Mouse (Mus musculus): ENCODE measurements around the gene Thop1. TPM values are rescaled to one million over a fixed set of nuclear protein-coding genes. Genes with fewer than 3 reads are reported as not detected.
"Not testable (repeated sequence)": the region's sequence is repeated elsewhere in the genome, so short reads cannot be mapped to it uniquely, and the experiment has no call there.

Gene Thop1
- polyA plus RNA-seq, 1 experiment from 2014 or later, result 55.8 TPM

DNA sequence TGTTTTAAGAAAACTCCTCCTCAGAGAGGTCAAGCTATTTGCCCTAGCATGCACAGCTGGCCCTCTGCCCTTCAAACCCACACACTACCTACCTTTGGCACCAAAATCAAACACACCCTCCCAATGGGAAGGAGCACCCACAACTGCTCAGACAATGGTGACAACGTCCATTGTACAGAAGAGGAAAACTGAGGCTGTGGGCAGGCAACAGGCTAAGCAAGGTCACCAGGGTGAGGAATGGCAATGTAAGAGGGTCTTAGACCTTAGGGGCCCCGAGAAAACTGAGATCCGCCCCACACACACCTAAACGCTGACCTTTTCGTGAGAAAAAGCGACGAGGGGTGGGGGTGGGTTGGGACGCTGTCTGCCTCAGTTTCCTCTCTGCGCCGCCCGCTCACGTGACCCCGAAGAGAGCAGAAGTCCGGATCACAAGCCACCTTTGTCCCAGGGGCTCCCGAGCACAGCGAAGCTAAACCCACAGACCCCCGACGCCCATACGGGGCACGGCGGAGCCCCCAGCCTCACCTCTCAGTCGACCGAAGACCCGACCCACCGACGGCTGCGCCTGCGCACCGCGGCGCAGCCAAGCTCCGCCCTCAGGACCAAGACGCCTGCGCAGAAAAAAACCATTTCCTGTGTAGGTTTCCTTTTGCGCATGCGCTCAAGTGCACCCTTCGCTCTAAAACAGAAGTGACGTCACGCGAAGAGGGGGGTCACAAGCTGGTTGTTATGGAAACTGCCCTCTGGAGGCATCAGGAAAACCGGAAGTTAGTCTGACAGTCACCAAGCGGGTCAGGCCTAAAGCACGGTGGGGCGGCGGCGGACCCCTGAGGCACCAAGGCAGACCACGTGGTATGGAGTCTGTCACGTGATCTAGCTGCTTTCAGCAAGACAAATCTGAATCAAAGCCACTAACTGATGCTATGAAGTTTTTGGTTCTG, 10.0 kb upstream of the Thop1 start, which contains the start of gene Sgta:
Gene Sgta, minus strand, starts transcription at position 579 of the 941 bp plus-strand sequence.
- under 1% methylated on average over 47 of the region's 48 CpGs for WGBS
- H3K36me3 ChIP-seq (ENCODE audit: poor library complexity, severe bottlenecking), result peaks cover 8% of the 10 kb centered on the region; the same call in 1 of the 2 replicates

DNA sequence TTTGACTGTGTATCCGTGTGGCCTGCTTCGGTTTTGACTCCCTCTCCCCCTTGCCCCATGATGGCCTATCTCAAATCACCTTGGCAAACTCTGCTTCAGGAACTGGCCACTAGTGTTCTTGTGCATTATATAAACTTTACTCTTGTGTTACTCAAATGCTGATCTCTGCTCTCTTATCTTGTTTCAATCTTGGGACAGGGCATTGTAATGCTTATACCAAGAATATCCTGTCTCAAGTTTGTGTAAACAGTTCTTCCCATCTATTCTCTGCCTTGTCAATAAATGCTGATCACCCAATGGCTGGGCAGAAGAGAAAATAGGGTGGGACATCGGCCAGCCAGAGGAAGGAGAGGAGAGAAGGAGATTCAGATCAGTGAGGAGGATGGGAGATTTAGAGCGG, 7.1 kb upstream of the Thop1 start:
- no peaks in the 10 kb centered on the region for H3K9me3 ChIP-seq (replicated peaks)
- no peak overlapping the region for H3K4me3 ChIP-seq
- H3K27me3 ChIP-seq, result no peaks in the 10 kb centered on the region
- H3K4me1 ChIP-seq, result peaks cover 20% of the 10 kb centered on the region
- no peak overlapping the region for H3K4me2 ChIP-seq
- no peak overlapping the region for H3K9ac ChIP-seq
- no peak for ATAC-seq
- no peaks in the 10 kb centered on the region for H3K36me3 ChIP-seq (ENCODE audit: poor library complexity, severe bottlenecking)
- WGBS, result 61% methylated on average over 4 of the region's 4 CpGs
- no peak overlapping the region for H3K27ac ChIP-seq

More for the DNA sequence above, 10.0 kb upstream of the Thop1 start, which contains the start of gene Sgta:
- Histone ChIP-seq H3K27ac (peak within 1 kb of the TSS; percentile 54), H3K4me3 (peak within 1 kb of the TSS; percentile 81), H3K4me1 (peaks cover 35% of the 10 kb centered on the region), H3K9me3 (replicated peaks) (no peaks in the 10 kb centered on the region), H3K4me2 (peak within 1 kb of the TSS; percentile 93), H3K27me3 (no peaks in the 10 kb centered on the region), H3K9ac (peak within 1 kb of the TSS; percentile 87)
- ATAC-seq, result peak; percentile 96

DNA sequence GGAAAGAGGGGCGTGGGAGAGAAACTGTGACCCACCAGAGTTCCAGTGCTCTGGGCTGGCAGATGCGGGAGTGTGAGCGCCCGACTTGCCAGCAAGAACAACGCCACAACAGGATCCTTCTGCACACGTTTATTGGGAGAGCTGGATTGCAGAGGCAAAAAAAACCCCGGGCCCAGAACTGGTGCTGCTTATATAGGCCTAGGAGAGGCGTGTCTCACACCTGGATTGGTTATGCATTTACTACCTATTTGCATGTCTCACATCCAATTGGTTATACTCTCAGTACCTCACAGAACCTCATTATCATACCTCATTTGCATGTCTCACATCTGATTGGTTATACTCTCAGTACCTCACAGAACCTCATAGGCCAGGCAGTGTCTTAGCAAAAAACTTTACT, 5.3 kb upstream of the Thop1 start:
- H3K9me3 ChIP-seq (replicated peaks); H3K27ac ChIP-seq; ATAC-seq; H3K4me1 ChIP-seq; H3K36me3 ChIP-seq (ENCODE audit: poor library complexity, severe bottlenecking); H3K4me2 ChIP-seq; H3K4me3 ChIP-seq; H3K27me3 ChIP-seq: not testable (repeated sequence)
- WGBS, result 90% methylated on average over 8 of the region's 8 CpGs
- 0 out of 2 replicates have a peak overlapping the region, but pooled peaks have one; percentile 26 for H3K9ac ChIP-seq

DNA sequence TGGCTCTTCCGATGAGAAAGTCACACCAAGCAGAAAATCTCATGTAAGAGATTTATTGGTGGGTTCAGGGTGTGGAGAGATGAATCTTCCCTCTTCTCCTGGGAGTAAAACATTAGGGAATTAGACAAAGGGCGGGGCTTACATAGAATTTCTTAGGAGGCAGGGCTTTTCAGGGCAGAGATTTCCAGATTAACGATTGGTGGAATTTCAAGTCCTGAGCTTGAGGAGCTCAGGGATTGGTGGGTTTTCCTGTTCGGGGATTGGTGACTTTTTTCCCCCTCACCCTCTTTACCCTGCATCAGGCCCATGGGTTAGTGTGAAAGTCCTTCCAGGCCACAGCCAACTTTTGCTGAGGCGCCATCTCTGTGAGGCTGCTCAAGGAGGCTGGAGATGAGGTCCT, 1.1 kb upstream of the Thop1 start:
- WGBS, result 75% methylated on average over 5 of the region's 5 CpGs
- no peak for ATAC-seq
- Histone ChIP-seq H3K4me2 (no peak overlapping the region), H3K4me1 (peaks cover 29% of the 10 kb centered on the region), H3K27ac (no peak overlapping the region), H3K27me3 (no peaks in the 10 kb centered on the region), H3K9ac (0 out of 2 replicates have a peak overlapping the region, but pooled peaks have one; percentile 9), H3K4me3 (no peak overlapping the region), H3K36me3 (ENCODE audit: poor library complexity, severe bottlenecking) (peaks cover 11% of the 10 kb centered on the region), H3K9me3 (replicated peaks) (no peaks in the 10 kb centered on the region)

DNA sequence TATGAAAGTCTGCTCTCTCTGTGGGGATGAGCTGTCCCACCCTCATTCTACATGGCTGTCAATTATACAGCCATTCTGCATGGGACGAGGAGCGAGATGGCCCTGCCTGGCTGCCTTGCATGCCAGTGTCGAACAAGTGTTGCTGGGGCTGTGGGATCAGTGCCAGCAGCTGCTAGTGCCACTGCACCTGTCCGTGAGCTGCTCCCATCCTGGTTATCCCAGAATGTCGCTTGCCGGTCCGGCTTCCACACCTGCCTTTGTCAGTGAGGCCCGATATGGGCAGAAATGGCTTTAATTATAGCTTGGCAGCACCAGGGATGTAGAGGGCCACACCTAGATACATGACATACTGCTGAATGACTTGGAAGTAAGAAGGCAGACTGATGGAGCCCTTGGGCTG, 2.5 kb downstream of the Thop1 start:
- Histone ChIP-seq H3K9ac (peak overlapping the region; percentile 1; the same call in 1 of the 2 replicates), H3K27me3 (no peaks in the 10 kb centered on the region), H3K4me2 (no peak overlapping the region), H3K36me3 (ENCODE audit: poor library complexity, severe bottlenecking) (peaks cover 47% of the 10 kb centered on the region), H3K27ac (no peak overlapping the region), H3K9me3 (replicated peaks) (no peaks in the 10 kb centered on the region), H3K4me3 (no peak overlapping the region), H3K4me1 (peaks cover 29% of the 10 kb centered on the region)
- WGBS, result 91% methylated on average over 8 of the region's 8 CpGs
- ATAC-seq, result no peak

DNA sequence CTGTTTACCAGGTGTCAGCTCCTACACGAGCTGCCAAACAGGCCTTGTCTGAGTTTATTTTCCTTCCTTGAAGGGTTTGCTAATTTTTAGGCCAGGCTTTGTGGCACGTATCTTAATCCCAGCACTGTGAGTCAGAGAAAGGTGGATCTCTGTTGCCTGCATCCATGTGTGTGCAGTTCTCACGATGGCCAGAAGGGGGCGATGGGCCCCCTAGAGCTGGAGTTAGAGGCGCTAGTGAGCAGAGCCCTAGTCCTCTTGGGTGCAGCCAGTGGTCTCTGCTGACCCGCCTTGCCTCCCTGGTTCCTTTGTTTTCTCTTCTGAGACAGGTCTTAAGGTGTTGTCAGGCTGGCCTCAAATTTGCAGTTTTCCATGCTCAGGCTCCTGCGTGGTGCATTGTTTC, 3.6 kb downstream of the Thop1 start:
- 65% methylated on average over 7 of the region's 7 CpGs for WGBS
- Histone ChIP-seq H3K4me1 (peaks cover 29% of the 10 kb centered on the region), H3K27ac (no peak overlapping the region), H3K9ac (no peak overlapping the region), H3K4me2 (no peak overlapping the region), H3K27me3 (no peaks in the 10 kb centered on the region), H3K4me3 (no peak overlapping the region), H3K36me3 (ENCODE audit: poor library complexity, severe bottlenecking) (peaks cover 58% of the 10 kb centered on the region), H3K9me3 (replicated peaks) (no peaks in the 10 kb centered on the region)
- no peak for ATAC-seq

DNA sequence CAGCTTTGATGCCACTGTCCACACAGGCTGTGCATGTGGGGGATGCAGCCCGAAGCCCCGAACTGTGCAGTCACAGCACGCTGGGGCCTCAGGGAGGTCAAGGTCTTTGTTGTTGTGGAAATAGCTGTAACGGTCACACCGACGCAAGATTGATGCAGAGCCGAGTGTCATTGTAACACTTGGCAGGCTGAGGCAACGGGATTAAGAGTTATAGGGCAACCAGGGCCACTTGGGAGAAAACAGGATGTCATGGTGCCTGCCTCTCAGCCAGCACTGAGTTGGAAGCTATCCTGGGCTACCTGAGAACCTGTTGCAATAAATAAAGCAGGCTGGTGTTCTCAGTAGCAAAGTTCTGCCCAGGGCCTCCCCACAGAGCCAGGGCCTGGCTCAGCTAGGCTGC, 5.9 kb downstream of the Thop1 start:
- H3K4me2 ChIP-seq, result no peak overlapping the region
- H3K4me3 ChIP-seq, result no peak overlapping the region
- H3K9me3 ChIP-seq (replicated peaks), result no peaks in the 10 kb centered on the region
- WGBS, result 90% methylated on average over 8 of the region's 8 CpGs
- no peak overlapping the region for H3K27ac ChIP-seq
- H3K36me3 ChIP-seq (ENCODE audit: poor library complexity, severe bottlenecking), result peaks cover 81% of the 10 kb centered on the region
- H3K4me1 ChIP-seq, result peaks cover 15% of the 10 kb centered on the region
- H3K27me3 ChIP-seq, result no peaks in the 10 kb centered on the region
- H3K9ac ChIP-seq, result no peak overlapping the region
- ATAC-seq, result no peak

DNA sequence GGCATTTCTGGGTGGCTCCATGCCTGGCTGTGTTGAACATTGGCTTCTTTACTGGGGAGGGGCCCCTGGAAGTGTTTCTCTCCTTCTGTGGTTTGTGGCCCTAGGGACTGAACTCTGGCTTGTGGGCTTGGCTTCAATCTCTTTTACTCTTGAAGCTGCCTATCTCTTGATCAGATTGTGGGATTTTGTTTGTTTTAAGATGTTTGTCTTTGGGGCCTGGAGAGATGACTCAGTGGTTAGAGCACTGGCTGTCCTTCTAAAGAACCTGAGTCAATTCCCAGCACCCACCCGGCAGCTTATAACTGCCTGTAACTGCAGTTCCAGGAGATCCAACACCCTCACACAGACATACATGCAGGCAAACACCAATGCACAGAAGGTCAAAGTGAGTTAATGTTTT, 6.5 kb downstream of the Thop1 start:
- Histone ChIP-seq H3K4me2 (no peak overlapping the region), H3K9me3 (replicated peaks) (no peaks in the 10 kb centered on the region), H3K36me3 (ENCODE audit: poor library complexity, severe bottlenecking) (peaks cover 87% of the 10 kb centered on the region), H3K27ac (no peak overlapping the region), H3K4me1 (peaks cover 9% of the 10 kb centered on the region; the same call in 1 of the 2 replicates), H3K4me3 (no peak overlapping the region), H3K9ac (no peak overlapping the region), H3K27me3 (no peaks in the 10 kb centered on the region)
- ATAC-seq, result no peak
- WGBS, result 92% methylated on average over 1 of the region's 1 CpGs

DNA sequence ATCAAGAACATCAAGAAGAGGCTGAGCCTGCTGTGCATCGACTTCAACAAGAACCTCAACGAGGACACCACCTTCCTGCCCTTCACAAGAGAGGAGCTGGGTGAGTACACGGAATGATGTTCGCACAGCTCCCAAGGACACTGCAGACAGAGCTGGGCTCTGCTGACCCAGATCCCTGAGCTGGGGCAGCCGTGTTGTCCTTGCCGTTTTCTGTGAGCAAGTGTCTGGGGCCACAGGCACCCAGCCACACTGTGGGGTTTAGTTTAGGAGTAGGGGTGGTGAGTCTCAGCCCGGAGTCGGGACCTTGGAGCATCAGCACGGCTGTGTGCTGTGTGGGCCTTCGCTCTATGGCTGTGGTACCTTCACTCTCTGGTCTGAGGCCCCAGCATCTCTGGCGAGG, 8.1 kb downstream of the Thop1 start:
- H3K4me1 ChIP-seq, result no peaks in the 10 kb centered on the region
- no peak for ATAC-seq
- H3K9me3 ChIP-seq (replicated peaks), result no peaks in the 10 kb centered on the region
- H3K36me3 ChIP-seq (ENCODE audit: poor library complexity, severe bottlenecking), result peaks cover 99% of the 10 kb centered on the region
- H3K4me3 ChIP-seq, result no peak overlapping the region
- H3K4me2 ChIP-seq, result no peak overlapping the region
- no peaks in the 10 kb centered on the region for H3K27me3 ChIP-seq
- WGBS, result 94% methylated on average over 11 of the region's 11 CpGs
- no peak overlapping the region for H3K27ac ChIP-seq
- H3K9ac ChIP-seq, result 0 out of 2 replicates have a peak overlapping the region, but pooled peaks have one; percentile 34

DNA sequence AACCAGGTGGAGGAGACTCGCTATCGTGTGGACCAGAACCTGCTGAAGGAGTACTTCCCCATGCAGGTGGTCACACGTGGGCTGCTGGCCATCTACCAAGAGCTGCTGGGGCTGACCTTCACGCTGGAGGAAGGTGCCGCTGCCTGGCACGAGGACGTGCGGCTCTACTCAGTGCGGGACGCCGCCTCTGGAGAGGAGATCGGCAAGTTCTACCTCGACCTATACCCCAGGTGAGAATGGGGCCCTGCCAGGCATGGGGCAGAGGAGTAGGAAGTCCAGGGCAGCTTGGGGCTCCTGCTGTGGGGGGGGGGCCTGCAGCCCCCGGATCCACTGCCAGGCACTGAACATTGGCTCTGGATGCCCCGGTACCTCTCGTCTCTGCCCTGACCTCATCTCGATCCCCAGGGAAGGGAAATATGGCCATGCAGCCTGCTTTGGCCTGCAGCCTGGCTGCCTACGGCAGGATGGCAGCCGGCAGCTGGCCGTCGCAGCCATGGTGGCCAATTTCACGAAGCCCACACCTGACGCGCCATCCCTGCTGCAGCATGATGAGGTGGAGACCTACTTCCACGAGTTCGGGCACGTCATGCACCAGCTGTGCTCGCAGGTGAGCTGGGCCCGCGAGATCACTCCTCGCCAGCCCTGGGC, 10.3 kb downstream of the Thop1 start:
- ATAC-seq, result no peak
- 94% methylated on average over 29 of the region's 31 CpGs for WGBS
- Histone ChIP-seq H3K4me3 (no peak overlapping the region), H3K36me3 (ENCODE audit: poor library complexity, severe bottlenecking) (peaks cover 84% of the 10 kb centered on the region), H3K4me1 (no peaks in the 10 kb centered on the region), H3K9ac (no peak overlapping the region), H3K27ac (no peak overlapping the region), H3K9me3 (replicated peaks) (no peaks in the 10 kb centered on the region), H3K4me2 (no peak overlapping the region), H3K27me3 (no peaks in the 10 kb centered on the region)

DNA sequence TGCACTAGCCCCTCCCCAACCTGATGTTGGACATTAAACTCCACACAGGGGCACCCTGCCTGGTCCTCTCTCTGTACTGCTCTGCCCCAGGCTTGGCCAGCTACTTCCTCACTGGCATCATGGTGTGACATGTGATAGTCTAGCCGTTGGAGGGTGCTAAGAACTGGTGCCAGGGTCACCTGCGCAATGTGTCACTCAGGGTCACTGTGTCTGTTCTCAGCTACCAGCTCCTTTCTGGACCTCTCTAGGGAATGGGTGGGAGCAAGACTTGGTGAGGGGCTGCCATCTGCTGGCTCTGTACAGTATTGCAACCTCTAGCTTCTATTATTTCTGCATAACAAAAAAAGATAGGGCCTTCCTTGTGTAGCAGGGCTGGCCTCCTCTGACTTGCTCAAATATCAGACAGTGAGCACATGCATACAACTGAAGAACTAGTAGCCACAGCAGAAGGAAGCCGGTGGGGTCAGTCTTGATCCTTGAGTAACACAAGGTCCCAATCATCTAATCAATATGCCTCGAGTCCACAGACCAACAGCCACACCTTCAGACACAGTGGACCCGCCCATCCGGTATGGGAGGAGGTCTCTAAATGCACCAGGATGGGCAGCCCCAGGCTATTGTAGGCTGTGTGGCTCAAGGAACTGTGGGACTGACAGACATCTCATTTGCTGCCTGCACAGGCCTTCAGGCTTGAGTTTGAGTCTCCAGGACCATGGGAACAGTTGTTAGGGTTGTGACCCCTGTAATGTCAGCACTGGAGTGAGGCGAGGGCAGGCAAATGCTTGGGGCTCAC, 12.5 kb downstream of the Thop1 start:
- H3K9ac ChIP-seq, result peak overlapping the region; percentile 26; the same call in 1 of the 2 replicates
- H3K4me2 ChIP-seq, result no peak overlapping the region
- no peaks in the 10 kb centered on the region for H3K4me1 ChIP-seq
- no peak overlapping the region for H3K27ac ChIP-seq
- no peaks in the 10 kb centered on the region for H3K9me3 ChIP-seq (replicated peaks)
- peaks cover 62% of the 10 kb centered on the region for H3K36me3 ChIP-seq (ENCODE audit: poor library complexity, severe bottlenecking)
- 84% methylated on average over 7 of the region's 7 CpGs for WGBS
- H3K27me3 ChIP-seq, result no peaks in the 10 kb centered on the region
- no peak overlapping the region for H3K4me3 ChIP-seq
- peak; percentile 76 for ATAC-seq

Measured in forebrain, embryonic 13.5 days (tissue).